Mouse (Mus musculus): ENCODE data around the gene Prp2.
"Not testable (repeated sequence)": the region's sequence is repeated elsewhere in the genome, so short reads cannot be mapped to it uniquely, and the experiment has no call there.

Prp2 gene

DNA sequence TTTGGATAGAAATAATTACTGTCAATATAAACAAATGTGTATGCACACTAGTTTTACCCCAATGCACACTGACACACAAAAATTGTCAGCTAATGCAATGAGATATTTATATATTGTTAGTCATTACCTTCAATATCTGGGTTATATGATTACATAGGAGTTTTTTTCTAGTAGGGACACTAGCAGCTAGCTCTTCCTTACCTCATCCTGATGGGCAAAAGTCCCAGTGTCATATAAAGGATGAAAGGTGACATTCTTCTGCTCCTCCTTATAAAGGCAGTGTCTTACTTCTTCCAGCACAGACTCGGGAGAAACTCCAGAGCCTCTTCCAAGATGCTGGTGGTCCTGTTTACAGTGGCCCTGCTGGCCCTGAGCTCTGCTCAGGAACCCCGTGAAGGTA, at the start of gene Prp2:
Gene Prp2 (plus strand): TSS at position 301 of the 400 bp plus-strand sequence.
- DNase-seq (ENCODE audit: low spot score in 2 of 2): not testable (repeated sequence)

GRCm38 (mm10) chr6:132569509-132569908, 26.2 kb upstream of the Prp2 start, which contains the start of gene Prh1:
TSS of gene Prh1 (plus strand) at chr6:132569809.
- not testable (repeated sequence) for DNase-seq (ENCODE audit: low spot score in 2 of 2)

DNA sequence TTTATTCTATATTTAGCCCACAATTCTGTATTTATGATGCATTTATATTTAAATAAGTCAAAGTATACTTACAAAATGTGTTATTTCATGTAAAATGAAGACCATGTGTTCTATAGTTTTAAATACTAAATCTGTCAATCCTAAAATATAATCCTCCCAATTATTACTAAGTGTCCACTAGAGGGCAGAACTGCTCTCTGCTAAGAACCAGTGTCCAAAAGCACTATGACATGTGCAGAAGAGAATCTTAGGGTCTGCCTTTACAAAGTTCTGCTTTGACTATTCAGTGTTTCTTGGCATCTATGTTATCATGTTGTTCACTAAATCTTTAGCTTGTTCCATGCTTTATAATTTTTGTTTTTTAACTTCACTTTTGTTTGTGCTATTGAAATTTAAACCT, 53.7 kb downstream of the Prp2 start:
- DNase-seq (ENCODE audit: low spot score in 2 of 2): no peak

Data from urinary bladder, postnatal 36 days (tissue).